Mouse (Mus musculus) ES-E14 (cell line): ENCODE data around the gene Prickle2.

Source experiments
- CHD2 ChIP-seq: IDR thresholded peaks from 2 replicates; pipeline ENCODE4 v1.6.1; 2014; ENCODE audit warnings: mild to moderate bottlenecking, low read depth, low read length, inconsistent platforms
- HCFC1 ChIP-seq: IDR thresholded peaks from 2 replicates; pipeline ENCODE4 v1.6.1; 2012; ENCODE audit warnings: low read length, inconsistent platforms, borderline replicate concordance; ENCODE audit not compliant: insufficient read depth
- MAFK ChIP-seq: IDR thresholded peaks from 2 replicates; pipeline ENCODE4 v1.6.1; 2014; ENCODE audit warnings: mild to moderate bottlenecking, low read depth, low read length, inconsistent platforms; ENCODE audit not compliant: insufficient read depth
- ZC3H11A ChIP-seq: IDR thresholded peaks from 2 replicates; pipeline ENCODE4 v1.6.1; 2012; ENCODE audit warnings: low read depth, mild to moderate bottlenecking, inconsistent platforms, low read length, borderline replicate concordance
- ZNF384 ChIP-seq: IDR thresholded peaks from 2 replicates; pipeline ENCODE4 v1.6.1; 2012; ENCODE audit warnings: low read depth, low read length, inconsistent platforms

DNA sequence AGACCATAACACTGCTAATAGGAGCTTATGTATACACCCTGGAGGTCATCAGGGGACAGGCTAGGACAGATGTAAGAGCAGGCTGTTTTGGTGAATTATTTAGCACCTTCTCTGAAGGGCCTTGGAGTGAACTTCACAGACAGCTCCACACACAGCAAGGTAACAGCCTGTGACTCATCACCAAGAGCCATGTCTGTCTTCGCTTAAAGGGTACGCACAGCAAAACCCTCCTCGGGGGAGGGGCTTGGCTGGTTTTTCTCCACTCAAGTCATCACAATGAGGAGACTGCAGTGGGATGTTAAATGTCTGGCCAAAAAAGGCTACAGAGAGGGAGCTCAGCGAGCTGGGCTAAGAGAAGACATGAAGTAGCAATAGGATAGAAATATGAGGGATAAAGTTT, 206.5 kb downstream of the Prickle2 start:
- TF ChIP-seq ZC3H11A (no peak), HCFC1 (no peak), ZNF384 (no peak), MAFK (no peak), CHD2 (no peak)
